Mouse (Mus musculus): Measurements from ENCODE around the gene Rnf150. TPM values are rescaled to one million over a fixed set of nuclear protein-coding genes. Genes with fewer than 3 reads are reported as not detected.
A peak's percentile ranks its signal among the peaks of the same experiment; 100 is the strongest.

The Rnf150 gene
- 0.63 and 1.4 TPM in 2 replicates for polyA plus RNA-seq (2011; ENCODE audit: insufficient read depth, insufficient read length, low replicate concordance, missing spikeins)

GRCm38 (mm10) chr8:82863041-82863744, at the start of gene Rnf150:
Gene Rnf150 (plus strand): TSS chr8:82863356.
- no peak for TF ChIP-seq POLR2A (IDR thresholded peaks at IDR 0.05; ENCODE audit: borderline replicate concordance, control insufficient read depth, low read depth, low read length)
- peak; percentile 80 for TF ChIP-seq CTCF (IDR thresholded peaks at IDR 0.05; ENCODE audit: control insufficient read depth, insufficient read depth, low read length)
- WGBS: under 1% methylated on average over 39 of the region's 39 CpGs
- Histone ChIP-seq H3K4me3 (replicated peaks; ENCODE audit: control insufficient read depth, low read depth, low read length) (peak within 1 kb of the TSS; percentile 79), H3K27ac (ENCODE audit: control insufficient read depth, insufficient read depth, low read depth, low read length, poor library complexity) (0 out of 2 replicates have a peak within 1 kb of the TSS, but pooled peaks have one; percentile 12), H3K4me1 (ENCODE audit: control insufficient read depth, insufficient read depth, low read length) (no peaks in the 10 kb centered on the region)

DNA sequence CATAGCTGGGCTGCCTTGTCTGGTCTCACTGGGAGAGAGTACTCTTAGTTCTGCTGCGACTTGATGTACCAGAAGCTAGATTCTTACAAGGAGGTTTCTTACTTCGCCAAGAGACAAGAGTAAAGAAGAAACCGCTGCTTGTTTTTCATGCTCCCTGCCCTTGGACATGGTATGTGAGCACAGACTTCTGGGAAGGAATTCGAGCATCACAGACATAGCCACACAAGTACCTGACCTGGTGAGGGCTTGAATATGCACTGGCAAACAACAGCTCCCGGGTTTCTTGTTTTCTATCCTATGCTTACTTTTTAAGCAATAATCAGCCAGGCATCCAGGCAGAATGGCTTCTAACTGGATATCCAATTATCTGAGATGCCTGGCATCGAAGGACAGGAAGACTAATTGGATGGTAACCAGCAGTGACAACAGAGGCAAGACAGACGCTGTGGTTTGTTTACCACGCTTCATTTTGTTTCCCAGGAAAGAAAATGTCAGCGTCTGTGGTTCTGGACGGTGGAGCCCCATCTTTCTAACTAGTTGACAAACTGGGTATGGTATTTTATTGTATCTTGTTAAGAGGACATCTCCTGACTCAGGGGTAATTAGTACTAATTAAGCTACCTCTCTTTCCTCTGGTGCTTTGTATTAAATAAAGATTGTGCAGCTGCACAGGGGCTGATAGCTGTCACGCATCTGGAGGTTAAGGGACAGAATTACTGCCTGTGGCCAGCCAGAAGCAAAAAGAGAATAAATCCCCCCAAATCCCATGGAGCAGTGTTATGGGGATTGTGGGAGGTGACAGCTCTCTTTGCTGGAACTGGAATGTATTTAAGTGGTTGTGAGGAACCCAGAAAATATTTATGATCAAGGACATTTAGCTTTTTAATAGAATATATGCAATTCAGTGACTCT, 36.8 kb upstream of the Rnf150 start:
- 71% methylated on average over 11 of the region's 11 CpGs for WGBS

DNA sequence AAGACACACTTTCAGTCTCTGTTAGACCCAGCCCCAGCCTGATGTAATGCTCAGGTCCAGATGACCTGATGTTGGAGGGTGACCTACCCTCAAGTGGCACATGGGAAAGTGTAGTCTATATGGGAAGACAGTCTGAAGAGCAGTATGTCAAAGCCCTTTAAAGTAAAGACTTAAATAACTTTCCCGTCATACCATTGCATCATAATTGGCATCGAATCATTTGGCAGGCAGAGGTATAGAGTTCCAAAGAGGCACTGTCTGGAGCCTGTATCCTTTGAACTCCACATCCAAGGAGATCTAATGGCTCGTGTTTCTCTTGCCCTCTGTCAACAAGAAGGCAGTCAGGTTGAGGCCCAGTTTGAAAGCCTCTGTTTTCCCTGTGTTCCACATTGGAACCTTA, 22.7 kb upstream of the Rnf150 start:
- TF ChIP-seq POLR2A (IDR thresholded peaks at IDR 0.05; ENCODE audit: borderline replicate concordance, control insufficient read depth, low read depth, low read length) (no peak), CTCF (IDR thresholded peaks at IDR 0.05; ENCODE audit: control insufficient read depth, insufficient read depth, low read length) (no peak)
- no peak overlapping the region for H3K4me3 ChIP-seq (replicated peaks; ENCODE audit: control insufficient read depth, low read depth, low read length)
- no peak overlapping the region for H3K27ac ChIP-seq (ENCODE audit: control insufficient read depth, insufficient read depth, low read depth, low read length, poor library complexity)
- WGBS: 67% methylated on average over 3 of the region's 3 CpGs
- no peaks in the 10 kb centered on the region for H3K4me1 ChIP-seq (ENCODE audit: control insufficient read depth, insufficient read depth, low read length)

More for the DNA sequence above, 36.8 kb upstream of the Rnf150 start:
- no peaks in the 10 kb centered on the region for H3K4me1 ChIP-seq (ENCODE audit: control insufficient read depth, insufficient read depth, low read length)
- H3K27ac ChIP-seq (ENCODE audit: control insufficient read depth, insufficient read depth, low read depth, low read length, poor library complexity): no peak overlapping the region
- no peak overlapping the region for H3K4me3 ChIP-seq (replicated peaks; ENCODE audit: control insufficient read depth, low read depth, low read length)
- no peak for TF ChIP-seq CTCF (IDR thresholded peaks at IDR 0.05; ENCODE audit: control insufficient read depth, insufficient read depth, low read length)
- no peak for TF ChIP-seq POLR2A (IDR thresholded peaks at IDR 0.05; ENCODE audit: borderline replicate concordance, control insufficient read depth, low read depth, low read length)

DNA sequence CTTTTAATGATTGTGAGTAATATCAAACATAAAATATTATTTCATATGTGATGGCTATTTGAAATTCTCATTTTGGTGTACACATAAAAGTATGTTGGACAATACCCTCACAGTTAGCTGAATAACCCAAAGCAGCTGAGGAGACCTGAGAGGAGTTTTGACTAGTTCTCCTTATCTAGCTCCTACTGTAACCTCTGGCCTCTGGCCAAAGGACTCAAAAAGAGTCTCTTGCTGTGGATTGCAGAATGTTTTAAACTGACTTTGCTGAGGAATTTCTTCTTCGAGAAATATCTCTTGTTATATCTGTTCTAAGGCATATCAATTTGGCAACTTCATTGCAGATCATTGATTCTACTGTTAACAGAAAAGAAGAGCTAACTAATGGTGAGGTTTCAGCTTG, 22.2 kb upstream of the Rnf150 start:
- WGBS: 15% methylated on average over 1 of the region's 1 CpGs
- Histone ChIP-seq H3K27ac (ENCODE audit: control insufficient read depth, insufficient read depth, low read depth, low read length, poor library complexity) (no peak overlapping the region), H3K4me1 (ENCODE audit: control insufficient read depth, insufficient read depth, low read length) (no peaks in the 10 kb centered on the region), H3K4me3 (replicated peaks; ENCODE audit: control insufficient read depth, low read depth, low read length) (no peak overlapping the region)
- TF ChIP-seq CTCF (IDR thresholded peaks at IDR 0.05; ENCODE audit: control insufficient read depth, insufficient read depth, low read length) (no peak), POLR2A (IDR thresholded peaks at IDR 0.05; ENCODE audit: borderline replicate concordance, control insufficient read depth, low read depth, low read length) (no peak)

DNA sequence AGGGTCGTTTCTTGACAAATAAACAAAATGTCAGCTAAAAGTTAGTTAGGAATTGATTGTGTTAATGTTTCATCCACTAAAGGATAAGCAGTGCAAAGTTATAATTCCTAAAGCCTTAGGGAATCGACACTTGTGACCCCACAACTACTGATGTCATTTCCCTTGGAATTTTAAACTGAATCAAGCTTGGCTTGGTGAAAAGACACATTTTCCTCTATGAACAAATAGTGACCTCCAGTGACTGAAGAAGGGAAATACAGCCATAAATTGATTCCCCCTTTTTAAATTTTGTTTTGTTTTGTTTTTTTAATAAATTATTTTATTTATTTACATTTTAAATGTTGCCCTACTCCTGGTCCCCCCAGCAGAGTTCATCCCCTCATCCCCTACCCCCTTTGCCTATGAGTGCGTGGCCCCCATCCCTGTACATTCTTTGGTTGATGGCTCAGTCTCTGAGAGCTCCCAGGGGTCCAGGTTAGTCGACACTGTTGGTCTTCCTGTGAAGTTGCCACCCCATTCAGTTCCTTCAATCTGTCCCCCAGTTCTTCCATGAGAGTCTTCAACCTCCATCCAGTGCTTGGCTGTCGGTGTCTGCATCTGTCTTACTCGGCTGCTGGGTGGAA, 21.5 kb upstream of the Rnf150 start:
- 47% methylated on average over 6 of the region's 6 CpGs for WGBS
- Histone ChIP-seq H3K27ac (ENCODE audit: control insufficient read depth, insufficient read depth, low read depth, low read length, poor library complexity) (no peak overlapping the region), H3K4me1 (ENCODE audit: control insufficient read depth, insufficient read depth, low read length) (no peaks in the 10 kb centered on the region; the same call in 1 of the 2 replicates), H3K4me3 (replicated peaks; ENCODE audit: control insufficient read depth, low read depth, low read length) (no peak overlapping the region)
- no peak for TF ChIP-seq CTCF (IDR thresholded peaks at IDR 0.05; ENCODE audit: control insufficient read depth, insufficient read depth, low read length)
- no peak for TF ChIP-seq POLR2A (IDR thresholded peaks at IDR 0.05; ENCODE audit: borderline replicate concordance, control insufficient read depth, low read depth, low read length)

GRCm38 (mm10) chr8:82843697-82844096, 19.5 kb upstream of the Rnf150 start:
- no peak for TF ChIP-seq POLR2A (IDR thresholded peaks at IDR 0.05; ENCODE audit: borderline replicate concordance, control insufficient read depth, low read depth, low read length)
- TF ChIP-seq CTCF (IDR thresholded peaks at IDR 0.05; ENCODE audit: control insufficient read depth, insufficient read depth, low read length): no peak
- no peak overlapping the region for H3K27ac ChIP-seq (ENCODE audit: control insufficient read depth, insufficient read depth, low read depth, low read length, poor library complexity)
- no peak overlapping the region for H3K4me3 ChIP-seq (replicated peaks; ENCODE audit: control insufficient read depth, low read depth, low read length)
- 0% methylated on average over 1 of the region's 1 CpGs for WGBS
- no peaks in the 10 kb centered on the region; the same call in 1 of the 2 replicates for H3K4me1 ChIP-seq (ENCODE audit: control insufficient read depth, insufficient read depth, low read length)

- 50% methylated on average over 1 of the region's 1 CpGs for WGBS
- no peak for TF ChIP-seq CTCF (IDR thresholded peaks at IDR 0.05; ENCODE audit: control insufficient read depth, insufficient read depth, low read length)
- TF ChIP-seq POLR2A (IDR thresholded peaks at IDR 0.05; ENCODE audit: borderline replicate concordance, control insufficient read depth, low read depth, low read length): no peak
- H3K27ac ChIP-seq (ENCODE audit: control insufficient read depth, insufficient read depth, low read depth, low read length, poor library complexity): no peak overlapping the region
Measured at GRCm38 (mm10) chr8:82844413-82844812, 18.7 kb upstream of the Rnf150 start.

More at GRCm38 (mm10) chr8:82844413-82844812, 18.7 kb upstream of the Rnf150 start:
- H3K4me1 ChIP-seq (ENCODE audit: control insufficient read depth, insufficient read depth, low read length): no peaks in the 10 kb centered on the region; the same call in 1 of the 2 replicates
- H3K4me3 ChIP-seq (replicated peaks; ENCODE audit: control insufficient read depth, low read depth, low read length): no peak overlapping the region
